Comparison of ENCODE assay signal across 27 mouse cellular contexts in genomic region chr6:111558588-111558987, GRCm38 (mm10).
DNase-seq lines count a peak whose midpoint lies in the region; ATAC-seq and TF ChIP-seq lines count a peak whose summit lies in the region.
"Had no signal": no experiment of that assay in that cellular context is flagged by ENCODE, and none has a peak within 500 bp of the region (broad histone marks: within the 10 kb centered on the region; RNA-seq: fewer than 3 reads in every experiment).

No protein-coding gene starts in this region.

- no peak overlapping the region for H3K27ac ChIP-seq in midbrain, postnatal 0 days (ENCODE audit: low read depth, low read length)
- H3K27ac ChIP-seq in midbrain, embryonic 16.5 days (ENCODE audit: low read length), result no peak overlapping the region
- H3K27ac ChIP-seq: embryonic facial prominence, embryonic 15.5 days; heart, adult 2 months; heart, embryonic 10.5 days; heart, embryonic 13.5 days; hindbrain, embryonic 15.5 days; intestine, embryonic 15.5 days had no signal

- 81% methylated on average over 1 of the region's 1 CpGs for WGBS in midbrain, postnatal 0 days
- WGBS in midbrain, embryonic 16.5 days, result 41% methylated on average over 1 of the region's 1 CpGs

- no peak for TF ChIP-seq CTCF in midbrain, postnatal 0 days (IDR thresholded peaks at IDR 0.05)

- no peaks in the 10 kb centered on the region for H3K4me1 ChIP-seq in midbrain, postnatal 0 days (ENCODE audit: insufficient read depth, low read length)
- H3K4me1 ChIP-seq in midbrain, embryonic 16.5 days (ENCODE audit: control insufficient read depth, insufficient read depth, low read length), result no peaks in the 10 kb centered on the region
- H3K4me1 ChIP-seq: embryonic facial prominence, embryonic 15.5 days; heart, embryonic 10.5 days; heart, embryonic 13.5 days; hindbrain, embryonic 15.5 days; intestine, embryonic 15.5 days had no signal

- ATAC-seq in frontal cortex, adult (ENCODE audit: low TSS enrichment), result peak; percentile 78; the same call in 1 of the 2 replicates
- ATAC-seq in midbrain, postnatal 0 days (ENCODE audit: low FRiP score), result no peak
- ATAC-seq in midbrain, embryonic 16.5 days, result no peak
- ATAC-seq: activated CD4-positive, CD25-positive, alpha-beta regulatory T cell, adult 4 months; forebrain, embryonic 14.5 days; forebrain, postnatal 0 days; intestine, embryonic 15.5 days had no signal

- H3K36me3 ChIP-seq in midbrain, postnatal 0 days (ENCODE audit: insufficient read depth, low read length), result no peaks in the 10 kb centered on the region
- H3K36me3 ChIP-seq in midbrain, embryonic 16.5 days (ENCODE audit: control insufficient read depth, insufficient read depth, low read length), result no peaks in the 10 kb centered on the region
- H3K36me3 ChIP-seq: embryonic facial prominence, embryonic 15.5 days; heart, embryonic 10.5 days; heart, embryonic 13.5 days; hindbrain, embryonic 15.5 days; intestine, embryonic 15.5 days had no signal

- no peaks in the 10 kb centered on the region for H3K9me3 ChIP-seq in midbrain, postnatal 0 days (ENCODE audit: low read length)
- no peaks in the 10 kb centered on the region for H3K9me3 ChIP-seq in midbrain, embryonic 16.5 days (replicated peaks; ENCODE audit: control insufficient read depth, low read length, poor library complexity, severe bottlenecking)
- H3K9me3 ChIP-seq: embryonic facial prominence, embryonic 15.5 days; heart, embryonic 10.5 days; heart, embryonic 13.5 days; hindbrain, embryonic 15.5 days; intestine, embryonic 15.5 days had no signal

- H3K27me3 ChIP-seq in midbrain, postnatal 0 days (ENCODE audit: insufficient read depth, low read length), result no peaks in the 10 kb centered on the region
- H3K27me3 ChIP-seq in midbrain, embryonic 16.5 days (ENCODE audit: control insufficient read depth, insufficient read depth, low read depth, low read length), result no peaks in the 10 kb centered on the region
- H3K27me3 ChIP-seq: embryonic facial prominence, embryonic 15.5 days; heart, embryonic 13.5 days; hindbrain, embryonic 15.5 days; intestine, embryonic 15.5 days had no signal

- DNase-seq in cerebellum, postnatal 10 days, result peak; percentile 15 to 48
- no peak for DNase-seq in cerebellum, postnatal 25 days
- DNase-seq in frontal cortex, postnatal 36 days (ENCODE audit: low spot score in 2 of 2), result no peak
- DNase-seq in left cerebral cortex, postnatal 14 days (ENCODE audit: low spot score in 2 of 2), result peak; percentile 8 to 19
- no peak for DNase-seq in left cerebral cortex, adult 18-20 months (ENCODE audit: low spot score in 2 of 2)
- peak; percentile 29 for DNase-seq in midbrain, postnatal 0 days (ENCODE audit: low spot score)
- DNase-seq: adrenal gland, adult 8-10 months; adrenal gland, postnatal 25 days; cerebellum, adult 11 months; cerebellum, adult 8-10 months; cerebellum, postnatal 36 days; embryo, embryonic 11 days; forebrain, postnatal 0 days; gastrocnemius, postnatal 10 days; gastrocnemius, postnatal 36 days; heart, adult 2 months; heart, postnatal 14 days; heart, postnatal 4 days had no signal

- H3K4me3 ChIP-seq in midbrain, postnatal 0 days (ENCODE audit: low read depth, low read length), result no peak overlapping the region
- no peak overlapping the region for H3K4me3 ChIP-seq in midbrain, embryonic 16.5 days (ENCODE audit: low read depth, low read length)
- H3K4me3 ChIP-seq: embryonic facial prominence, embryonic 15.5 days; heart, adult 2 months; heart, embryonic 10.5 days; heart, embryonic 13.5 days; hindbrain, embryonic 15.5 days; intestine, embryonic 15.5 days had no signal

- no peak overlapping the region for H3K9ac ChIP-seq in midbrain, postnatal 0 days (replicated peaks; ENCODE audit: low read length, poor library complexity, severe bottlenecking)
- H3K9ac ChIP-seq in midbrain, embryonic 16.5 days (ENCODE audit: low read depth, low read length), result no peak overlapping the region
- H3K9ac ChIP-seq: embryonic facial prominence, embryonic 15.5 days; forebrain, postnatal 0 days; heart, embryonic 13.5 days; hindbrain, embryonic 15.5 days; intestine, embryonic 15.5 days had no signal

- no peak overlapping the region for H3K4me2 ChIP-seq in midbrain, postnatal 0 days (ENCODE audit: low read depth, low read length, poor library complexity, severe bottlenecking)
- no peak overlapping the region for H3K4me2 ChIP-seq in midbrain, embryonic 16.5 days (ENCODE audit: low read length)
- H3K4me2 ChIP-seq: embryonic facial prominence, embryonic 15.5 days; heart, embryonic 13.5 days; hindbrain, embryonic 15.5 days; intestine, embryonic 15.5 days had no signal

- intact Hi-C loops in left cerebral cortex, postnatal 14 days (cut with DNase I), result no loop called here

Comparison
In these comparisons a context has a peak if more than half of its experiments do, and no peak if none do; other contexts are left out.
1. DNase-seq: peak in cerebellum, postnatal 10 days (2 of 2), left cerebral cortex, postnatal 14 days (2 of 2) and midbrain, postnatal 0 days (single experiment); none in cerebellum, postnatal 25 days (0 of 2), frontal cortex, postnatal 36 days (0 of 2) and left cerebral cortex, adult 18-20 months (0 of 2).